Mouse (Mus musculus): Measurements from ENCODE around the gene Tnnt3.

Gene Tnnt3

GRCm38 (mm10) chr7:142564955-142565643 is 66.5 kb downstream of the Tnnt3 start:
- DNase-seq (ENCODE audit: low spot score in 2 of 2): no peak
